Mouse (Mus musculus): ENCODE data around the gene Tor1a.

DNA sequence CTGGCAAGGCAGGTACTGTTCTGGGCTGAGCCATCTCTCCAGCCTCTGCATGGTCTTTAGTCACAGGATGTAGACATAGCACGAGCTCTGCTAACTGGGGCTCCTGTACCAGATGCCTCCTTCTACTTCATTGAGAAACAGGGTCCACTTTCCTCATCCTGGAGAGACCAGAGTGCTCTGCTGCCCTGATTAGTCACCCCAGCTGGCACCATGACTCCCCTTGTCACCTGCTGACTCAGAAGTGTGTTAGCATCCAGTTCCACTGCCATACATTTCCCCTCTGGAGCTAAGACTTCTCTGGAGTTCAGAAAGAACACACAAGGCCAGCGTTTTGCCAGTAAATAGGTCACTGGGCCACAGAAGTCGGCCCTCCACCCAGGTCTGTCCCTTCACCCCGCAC lies 42.6 kb downstream of the Tor1a start:
- TF ChIP-seq MAFK (IDR thresholded peaks at IDR 0.05; ENCODE audit: insufficient read depth, low read depth, low read length), result no peak
- no peak for TF ChIP-seq CHD2 (IDR thresholded peaks at IDR 0.05; ENCODE audit: low read depth, low read length)

Measured in ES-E14 (cell line).